Mouse (Mus musculus) adrenal gland, adult 8-10 months (tissue): ENCODE measurements at regions not wholly inside any gene's neighbourhood (a gene's known extent, or its start where the extent isn't known, plus 50 kb on each side); places are given as distances from the start of the nearest gene placed in this dataset.
A peak's percentile ranks its signal among the peaks of the same experiment; 100 is the strongest.

ENCODE experiments used
- DNase-seq: peaks from one replicate; pipeline ENCODE4 v3.0.0; 2022

DNA sequence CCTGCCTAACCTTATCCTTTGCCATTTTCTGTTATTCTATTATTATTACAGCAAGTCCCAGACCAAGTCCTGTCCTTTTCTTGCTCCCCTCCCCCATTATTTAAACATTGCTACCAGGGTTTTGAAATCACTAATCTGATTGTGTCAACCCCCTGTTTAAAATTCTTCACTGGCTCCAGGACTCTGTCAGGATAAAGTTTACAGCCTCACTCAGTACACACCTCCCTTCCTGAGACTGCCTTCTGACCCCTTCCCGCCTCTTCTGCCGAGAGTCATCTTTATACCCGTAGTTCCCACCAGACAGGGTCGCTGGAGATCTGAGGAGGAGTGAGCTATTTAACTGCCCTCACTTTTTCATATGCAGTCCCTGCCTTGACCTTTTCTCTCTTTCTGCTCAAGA, 110.3 kb upstream of the Syt6 start:
- no peak for DNase-seq

DNA sequence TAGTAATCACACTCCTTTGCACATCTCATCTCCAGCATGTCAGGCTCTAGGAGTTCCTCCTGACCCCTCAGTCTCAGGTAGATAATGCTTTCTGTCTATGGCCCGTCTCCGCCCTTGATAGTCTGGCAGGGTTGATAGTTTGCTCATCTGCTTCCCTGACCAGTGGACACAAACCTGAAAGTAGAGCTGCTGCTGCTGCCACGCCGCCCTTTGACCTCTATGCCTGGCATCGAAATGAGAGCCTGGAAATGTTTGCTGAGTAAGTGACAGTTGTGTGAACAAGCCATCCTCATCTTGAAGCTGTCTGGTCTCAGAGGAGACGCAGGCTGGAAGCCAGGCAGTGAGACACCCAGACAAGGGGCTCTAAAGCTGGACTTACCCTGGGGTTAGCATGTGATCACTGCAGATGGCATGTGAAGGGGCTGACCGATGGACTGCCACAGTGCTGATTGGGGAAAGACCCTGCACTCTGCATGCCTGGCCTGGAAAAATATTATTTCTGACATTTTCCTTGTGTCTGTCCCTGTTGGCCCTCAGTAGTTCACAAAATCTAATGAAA, 109.8 kb upstream of the Syt6 start:
- DNase-seq, result no peak

DNA sequence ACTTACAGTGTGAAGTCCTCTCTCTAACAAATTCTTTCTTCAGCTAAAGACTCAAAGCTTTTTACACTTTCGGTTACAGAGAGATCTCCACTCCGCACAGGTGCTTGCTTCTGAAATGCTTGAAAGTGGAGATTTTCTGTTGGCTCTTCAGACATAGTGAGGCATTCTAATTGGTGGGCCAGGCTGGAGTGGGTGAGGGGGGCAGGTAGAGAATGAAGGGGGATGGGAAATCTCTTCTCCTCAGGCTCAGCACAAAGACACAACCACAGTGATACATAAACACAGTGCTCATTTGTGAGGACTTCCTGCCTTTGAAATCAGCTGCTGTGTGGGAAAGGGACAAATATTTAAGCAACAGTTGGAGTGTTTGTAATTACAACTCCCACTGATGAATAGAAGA, 109.1 kb upstream of the Syt6 start:
- DNase-seq, result no peak

DNA sequence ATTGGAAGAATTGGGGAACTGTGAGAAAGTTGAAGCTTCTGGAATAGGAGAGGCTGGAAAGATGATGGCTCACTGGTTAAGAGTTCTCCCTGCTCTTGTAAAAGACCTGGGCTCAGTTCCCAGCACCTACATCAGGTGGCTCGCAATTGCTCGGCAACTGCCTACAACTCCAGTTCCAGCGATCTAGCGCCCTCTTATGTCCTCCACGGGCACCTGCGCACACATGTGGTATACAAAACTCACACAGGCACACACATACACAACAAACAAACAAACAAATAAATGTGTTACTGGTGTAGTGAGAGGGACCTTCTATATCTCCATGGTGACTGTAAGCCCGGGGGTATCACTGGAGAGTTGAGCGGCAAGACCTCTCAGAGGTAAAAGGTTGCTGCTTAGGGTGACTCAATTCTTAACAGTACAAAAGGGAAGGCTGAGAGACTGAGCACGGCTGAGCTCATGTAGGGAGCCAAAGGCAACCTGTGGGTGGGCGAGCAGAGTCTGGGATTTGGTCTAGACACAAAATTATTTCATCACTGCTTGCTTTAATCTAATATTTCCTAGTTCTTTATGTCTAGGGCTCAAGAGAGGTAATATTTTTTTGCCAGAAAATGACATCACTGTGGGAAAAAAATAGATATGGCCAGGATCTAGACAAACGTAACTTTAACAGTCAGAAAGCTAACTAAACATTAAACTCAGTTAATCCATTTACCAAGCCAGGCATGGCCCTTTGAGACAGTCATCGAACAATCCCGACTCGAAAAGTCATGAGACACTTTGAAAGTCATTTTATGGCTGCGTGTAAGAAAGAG, 104.2 kb upstream of the Syt6 start:
- no peak for DNase-seq

DNA sequence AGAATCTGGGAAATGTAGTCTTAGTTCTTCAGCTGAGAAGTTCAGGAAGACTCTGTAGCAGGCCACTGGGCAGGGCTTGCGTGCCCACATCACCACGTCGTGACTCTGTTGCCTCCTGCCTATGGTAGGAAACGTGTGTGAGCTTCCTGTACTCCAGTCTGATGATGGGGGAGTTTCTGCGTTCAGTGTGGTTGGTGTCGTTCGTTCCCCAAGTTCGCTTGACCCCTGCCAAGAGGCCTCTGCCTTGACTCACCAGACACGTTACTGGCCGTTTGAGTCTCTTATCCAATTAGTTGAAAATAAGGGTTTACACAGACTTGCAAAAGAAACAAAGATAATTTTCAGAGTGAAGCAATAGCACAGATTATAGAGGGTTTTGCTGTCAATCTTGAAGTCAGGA, 102.4 kb upstream of the Syt6 start:
- no peak for DNase-seq

DNA sequence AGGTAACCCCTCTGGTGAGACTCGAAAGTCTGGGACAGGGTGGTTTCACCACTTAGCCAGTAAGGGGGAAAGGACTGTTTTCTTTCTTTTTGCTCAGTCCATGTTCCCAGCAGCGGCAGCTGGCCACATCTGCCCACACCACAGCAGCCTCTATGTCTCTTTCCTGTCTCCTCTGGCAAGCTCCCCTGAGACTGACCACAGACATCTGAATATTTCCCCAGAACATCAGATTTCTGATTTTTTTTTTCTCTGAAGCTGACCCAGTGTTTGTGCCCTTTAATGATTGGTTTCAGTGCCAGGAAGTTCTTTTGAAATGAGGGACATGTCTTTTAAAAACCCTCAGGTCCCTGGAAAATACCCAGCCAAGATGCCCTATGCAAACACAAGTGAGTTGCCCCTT, 101.7 kb upstream of the Syt6 start:
- no peak for DNase-seq

DNA sequence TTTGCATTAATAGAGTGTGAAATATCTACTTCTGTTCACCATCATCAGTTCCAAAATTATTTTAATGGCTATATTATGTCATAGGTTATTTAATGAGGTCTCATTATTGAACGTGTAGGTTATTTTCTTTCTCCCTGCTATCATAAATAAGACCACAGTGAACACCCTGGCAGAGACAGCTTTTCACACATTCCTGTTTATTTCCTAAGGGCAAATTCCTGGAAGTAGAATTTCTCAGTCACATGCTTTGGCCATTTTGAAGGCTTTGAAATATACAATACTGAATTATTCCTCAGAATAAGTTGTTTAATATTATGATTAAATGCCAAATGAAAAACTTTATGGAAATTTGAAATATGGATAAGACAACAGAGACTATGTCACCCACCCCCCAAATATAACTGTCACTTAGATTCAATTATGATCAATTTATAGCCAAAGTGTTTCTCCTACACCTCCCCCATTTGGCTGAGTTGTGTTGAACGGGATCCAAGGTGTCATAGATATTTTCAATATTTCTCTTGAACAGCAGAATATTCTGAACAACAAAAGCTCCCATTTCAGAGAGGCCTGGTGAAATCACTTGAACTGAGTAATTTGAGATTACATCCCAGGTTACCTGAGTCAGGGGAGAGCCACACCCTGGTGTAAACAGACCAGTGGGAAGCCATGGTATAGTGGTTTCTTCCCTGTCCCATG, 95.0 kb upstream of the Syt6 start:
- DNase-seq, result no peak

DNA sequence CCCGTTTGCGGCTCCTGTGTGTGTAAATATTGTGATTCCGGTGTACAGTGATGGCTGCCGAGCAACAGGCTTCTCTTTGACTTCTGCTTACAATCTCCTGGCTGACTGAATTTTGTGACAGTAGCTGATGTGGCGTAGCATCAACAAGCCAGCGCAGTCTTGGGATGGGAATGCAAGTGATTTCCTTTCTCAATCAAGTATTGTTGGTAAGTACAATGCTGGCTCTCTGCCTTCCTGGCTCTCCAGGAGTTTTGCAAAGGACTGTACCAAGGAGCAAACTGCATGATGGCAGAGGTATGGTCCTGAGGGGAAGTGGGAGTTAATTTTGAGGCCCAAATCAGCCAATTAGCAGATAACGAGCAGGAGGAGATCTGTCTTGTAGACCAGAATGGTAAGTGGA, 94.4 kb upstream of the Syt6 start:
- DNase-seq, result no peak

DNA sequence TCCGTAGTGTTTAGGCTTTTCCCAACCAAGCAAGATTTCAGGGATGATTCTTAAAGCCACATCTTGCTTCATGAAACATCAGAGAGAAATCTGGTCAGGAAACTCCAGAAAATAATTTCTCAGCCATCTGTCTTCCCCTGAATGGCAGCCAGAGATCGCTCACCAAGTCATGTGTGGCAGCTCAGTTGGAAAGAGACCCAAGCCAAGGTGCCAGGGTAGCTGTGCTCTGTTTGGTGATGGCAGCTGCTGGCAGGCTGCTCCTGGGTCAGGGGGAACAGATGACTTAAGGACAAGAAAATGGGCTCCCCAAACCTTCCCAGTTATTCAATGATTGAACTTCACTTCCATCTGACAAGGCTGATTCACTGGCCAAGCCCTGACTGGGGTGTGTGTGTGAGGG, 91.7 kb upstream of the Syt6 start:
- DNase-seq, result no peak

DNA sequence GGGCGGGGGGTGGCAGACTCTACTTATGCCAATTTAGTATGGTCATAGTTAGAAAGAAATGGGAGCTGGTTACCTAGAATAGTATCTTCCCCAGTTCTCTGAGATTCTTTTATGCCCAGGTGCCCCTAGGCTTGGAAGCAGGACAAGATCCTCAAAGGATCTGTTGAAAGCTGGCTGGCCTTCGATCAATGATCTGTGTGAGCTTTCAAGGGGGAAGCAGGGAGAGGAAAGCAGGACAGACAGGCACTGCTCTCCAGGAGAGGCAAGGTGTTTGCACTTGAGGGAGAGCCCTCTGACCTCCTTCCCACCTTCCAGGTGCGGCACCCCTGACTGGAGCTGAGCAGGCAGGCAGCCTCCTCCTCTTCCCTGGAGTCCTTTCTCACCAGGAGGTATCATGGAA, 91.3 kb upstream of the Syt6 start:
- no peak for DNase-seq

DNA sequence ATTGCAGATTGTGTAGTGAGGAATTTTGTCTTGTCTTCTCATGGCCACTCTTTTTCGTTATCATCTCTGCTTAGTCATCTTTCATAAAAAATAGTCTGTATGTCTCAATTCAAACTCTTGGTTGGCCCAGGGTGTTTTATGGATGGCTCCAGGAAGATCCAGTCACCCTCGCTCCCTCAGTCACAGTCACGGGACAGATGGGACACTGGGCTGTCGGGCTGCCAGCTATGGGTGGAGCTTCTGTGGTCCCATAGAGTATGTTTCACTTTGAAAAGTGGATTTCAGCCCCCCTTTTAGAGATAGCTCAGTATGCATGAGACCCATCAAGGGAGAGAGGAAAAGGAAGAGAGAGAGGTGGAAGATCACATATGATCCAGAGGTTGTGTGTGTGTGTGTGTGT, 85.2 kb upstream of the Syt6 start:
- peak; percentile 14 for DNase-seq

DNA sequence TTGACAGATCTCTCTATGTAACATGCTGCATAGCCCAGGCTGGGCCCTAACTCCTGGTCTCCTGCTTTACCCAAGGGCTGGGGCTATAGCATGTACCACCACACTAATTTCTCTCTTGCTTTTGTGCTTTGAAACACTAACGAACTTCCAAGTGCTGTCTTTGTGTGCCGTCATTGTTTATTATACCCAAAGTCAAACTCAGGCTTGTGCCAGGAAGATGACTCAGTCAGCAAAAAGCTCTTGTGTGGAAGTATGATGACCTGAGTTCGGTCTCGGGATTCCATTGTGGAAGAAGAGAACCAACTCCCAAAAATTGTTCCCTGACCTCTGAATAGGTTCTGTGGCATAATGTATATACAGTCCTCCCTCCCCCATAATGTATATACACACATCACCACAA, 84.1 kb upstream of the Syt6 start:
- no peak for DNase-seq

DNA sequence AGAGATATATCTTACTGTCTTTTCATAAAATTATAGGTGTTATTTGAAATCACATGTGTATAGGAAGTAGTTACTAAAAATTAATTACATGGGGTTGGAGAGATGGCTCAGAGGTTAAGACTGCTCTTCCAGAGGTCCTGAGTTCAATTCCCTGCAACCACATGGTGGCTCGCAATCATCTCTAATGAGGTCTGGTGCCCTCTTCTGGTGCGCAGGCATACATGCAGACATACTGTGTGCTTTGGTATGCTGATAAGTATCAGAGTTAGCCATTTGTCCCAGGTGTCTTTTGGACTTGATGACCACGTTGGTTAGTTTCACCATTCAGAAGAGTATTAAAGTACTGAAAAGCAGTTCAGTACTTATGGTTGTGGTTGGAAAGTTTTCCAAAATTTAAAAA, 82.8 kb upstream of the Syt6 start:
- no peak for DNase-seq

DNA sequence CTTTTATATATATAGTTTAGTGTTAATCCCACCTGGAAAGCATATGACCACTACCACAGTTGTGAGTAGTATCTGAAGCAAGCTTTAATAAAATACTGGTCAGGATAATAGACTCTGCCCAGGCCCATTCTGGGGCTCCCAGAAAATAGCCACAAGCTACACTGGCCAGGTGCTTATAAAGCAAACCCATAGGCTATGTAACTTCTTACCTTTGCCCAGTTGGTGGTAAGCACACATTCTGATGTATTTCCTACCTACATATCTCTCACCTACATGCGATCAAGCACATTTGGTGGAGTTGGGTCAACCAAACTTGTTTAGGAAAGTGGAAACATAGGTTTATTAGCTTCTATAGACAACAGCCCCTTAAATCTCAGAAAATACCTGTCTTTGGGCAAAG, 81.4 kb upstream of the Syt6 start:
- no peak for DNase-seq

DNA sequence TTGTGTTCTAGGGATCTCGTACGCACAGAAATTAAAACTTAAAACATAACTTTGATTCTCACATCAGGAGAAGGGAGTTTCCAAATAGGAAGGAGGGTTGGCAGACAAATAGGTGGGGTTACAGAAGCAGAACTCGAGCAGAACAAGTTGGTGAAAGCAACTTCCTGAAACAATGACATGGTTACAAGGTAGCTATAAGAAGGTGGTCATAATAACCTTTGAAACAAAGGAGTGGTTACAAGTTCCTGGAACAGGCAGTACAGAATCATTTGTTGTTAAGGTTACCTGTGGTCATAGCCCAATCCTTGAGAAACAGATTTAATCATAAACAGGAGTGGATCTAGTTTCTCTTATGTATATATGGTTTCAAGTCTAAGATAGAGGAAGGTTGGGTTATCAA, 81.0 kb upstream of the Syt6 start:
- no peak for DNase-seq

DNA sequence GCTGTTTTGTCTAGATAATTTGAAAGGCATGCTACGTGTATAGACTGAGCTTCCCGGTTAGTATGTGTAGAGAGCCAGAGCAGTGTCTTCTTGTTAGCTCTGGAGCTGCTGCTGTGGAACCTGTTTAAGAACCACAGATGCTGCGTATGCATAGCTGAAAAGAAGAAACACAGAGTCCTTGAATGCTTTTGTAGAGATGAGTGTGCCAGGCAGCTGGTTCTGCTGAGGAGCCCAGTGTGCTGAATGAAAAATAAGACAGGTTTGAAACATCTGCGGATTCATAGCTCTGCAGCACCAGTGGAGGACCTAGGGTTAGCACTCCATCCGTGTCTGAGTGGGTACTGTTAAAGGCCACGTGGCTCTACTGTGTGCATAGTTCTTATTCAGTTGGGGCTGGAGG, 78.9 kb upstream of the Syt6 start:
- DNase-seq, result no peak

DNA sequence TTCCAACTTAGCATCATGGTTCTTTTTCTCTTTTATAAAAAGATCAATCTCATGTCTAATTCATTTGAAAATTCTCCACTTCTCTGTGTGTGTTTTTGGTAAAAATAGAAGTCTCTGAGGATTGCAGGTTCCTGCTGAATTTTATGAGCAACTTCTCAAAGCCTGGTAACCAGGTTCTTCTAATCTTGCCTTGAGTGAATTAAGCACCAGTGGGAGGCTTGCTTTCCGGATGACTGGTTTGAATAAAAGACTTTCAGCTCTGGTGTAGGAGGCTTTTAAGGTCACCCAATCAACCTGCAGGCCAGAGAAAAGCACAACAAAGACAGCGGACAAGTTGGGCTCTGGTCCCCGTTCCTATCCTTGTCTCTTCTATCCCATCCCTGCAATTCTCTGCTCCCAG, 78.3 kb upstream of the Syt6 start:
- no peak for DNase-seq

DNA sequence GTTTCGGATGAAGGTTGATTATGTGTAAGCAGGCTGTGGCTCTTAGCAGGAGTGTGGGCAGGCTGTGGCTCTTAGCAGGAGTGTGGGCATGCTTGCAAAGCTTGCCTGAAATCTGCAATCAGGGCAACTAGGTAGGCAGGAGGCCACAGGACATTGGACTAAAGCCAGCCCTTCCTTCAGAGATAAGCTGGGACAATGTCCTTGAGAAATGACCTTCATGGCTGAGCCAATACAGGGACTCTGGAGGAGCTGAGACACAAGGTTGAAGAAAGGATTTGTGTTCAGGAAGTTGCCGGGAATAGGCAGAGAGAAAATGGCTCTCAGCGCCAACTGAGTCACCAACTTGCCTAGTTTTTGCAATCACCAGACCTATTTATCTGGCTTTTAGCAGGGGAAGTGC, 77.3 kb upstream of the Syt6 start:
- peak; percentile 60 for DNase-seq

DNA sequence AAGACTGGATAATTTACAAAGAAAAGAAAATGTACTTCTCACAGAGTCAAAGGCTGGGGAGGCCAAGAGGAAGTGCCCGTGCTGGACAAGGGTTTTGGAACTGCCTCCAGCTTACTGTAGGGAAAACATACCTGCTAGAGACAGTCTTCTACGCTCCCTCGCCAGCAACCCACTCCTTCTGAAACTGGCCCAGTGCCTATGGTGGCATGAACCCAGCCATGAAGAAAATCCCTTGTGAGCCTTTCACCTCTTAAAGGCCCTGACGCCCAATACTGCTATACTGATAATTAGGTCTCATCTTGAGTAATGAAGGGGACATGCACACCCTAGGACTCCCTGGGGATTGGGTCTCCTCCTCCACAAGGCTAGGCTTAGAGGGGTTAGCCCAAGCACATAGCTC, 76.6 kb upstream of the Syt6 start:
- no peak for DNase-seq

DNA sequence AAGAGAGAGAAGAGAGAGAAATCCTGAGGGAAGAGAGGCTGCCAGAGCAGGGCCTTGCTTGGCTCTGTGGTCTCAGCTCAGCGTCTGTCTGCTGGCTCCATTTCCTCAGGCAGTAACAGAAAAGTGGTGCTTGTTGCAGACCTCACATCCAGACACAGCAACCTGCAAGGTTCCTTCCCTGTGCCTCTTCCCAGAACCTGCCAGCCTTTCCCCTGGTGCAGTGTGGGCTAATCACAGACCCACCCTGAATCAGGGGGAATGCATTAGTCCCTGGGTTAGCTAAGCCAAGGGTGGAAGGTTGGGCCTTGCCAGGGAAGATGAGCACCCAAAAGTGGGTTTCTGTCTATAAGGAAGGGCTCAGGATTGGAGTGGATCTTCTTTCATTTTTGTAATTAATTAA, 75.2 kb upstream of the Syt6 start:
- DNase-seq, result no peak

DNA sequence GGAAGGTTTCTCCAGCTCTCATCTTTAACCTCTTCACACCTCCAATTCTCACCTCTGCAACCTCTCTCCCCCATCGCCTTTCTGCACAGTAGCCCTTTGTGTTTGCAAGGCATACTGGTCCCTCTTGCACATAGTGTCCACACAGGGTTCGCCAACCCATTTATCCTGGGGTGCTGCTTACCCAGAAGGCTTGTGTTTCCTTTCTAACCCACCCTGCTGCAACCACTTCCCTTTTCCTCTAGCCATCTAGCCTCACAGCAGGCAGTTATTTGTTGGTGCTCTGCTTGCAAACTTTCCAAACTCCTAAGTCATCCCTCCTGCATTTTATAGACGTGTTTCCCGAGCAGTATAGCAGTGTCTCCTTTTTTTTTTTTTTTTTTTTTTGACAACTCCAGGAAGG, 74.7 kb upstream of the Syt6 start:
- DNase-seq, result no peak

DNA sequence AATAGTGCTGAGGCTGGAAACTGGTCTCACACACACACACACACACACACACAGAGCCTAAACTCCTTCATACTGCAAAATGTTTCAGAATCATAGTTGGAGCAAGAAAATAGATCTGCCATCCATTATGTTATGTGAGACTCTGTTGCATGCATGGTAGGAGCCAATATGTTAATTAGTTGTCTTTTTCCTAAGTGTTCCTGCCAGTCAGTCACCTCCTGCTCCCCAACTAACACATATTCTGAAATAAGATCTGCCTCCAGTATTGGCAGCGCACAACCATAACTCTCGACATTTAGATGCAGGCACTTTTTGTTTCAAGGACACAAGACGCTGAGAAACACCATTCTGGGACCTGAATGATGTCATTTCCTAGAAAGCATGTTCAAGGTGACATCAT, 70.9 kb upstream of the Syt6 start:
- DNase-seq, result no peak

DNA sequence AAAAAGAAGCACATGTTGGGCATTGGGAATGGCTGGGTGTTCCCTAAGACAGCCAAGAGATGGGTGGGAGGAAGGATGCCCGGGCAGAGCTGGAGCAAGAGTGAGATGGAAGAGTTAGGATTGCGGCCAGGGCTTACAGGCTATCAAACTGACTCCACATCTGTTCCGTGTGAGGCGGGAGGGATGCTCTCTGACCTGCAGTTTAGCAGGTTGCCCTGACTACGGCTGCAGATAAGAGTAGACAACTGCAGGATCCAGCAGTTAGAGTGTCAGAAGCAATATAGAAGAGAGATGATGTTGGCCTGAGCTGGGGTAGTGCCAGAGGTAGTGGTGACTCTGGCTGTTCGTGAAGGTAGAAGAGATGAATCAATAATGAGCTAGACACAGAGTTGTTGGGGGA, 61.6 kb upstream of the Syt6 start:
- DNase-seq, result no peak

DNA sequence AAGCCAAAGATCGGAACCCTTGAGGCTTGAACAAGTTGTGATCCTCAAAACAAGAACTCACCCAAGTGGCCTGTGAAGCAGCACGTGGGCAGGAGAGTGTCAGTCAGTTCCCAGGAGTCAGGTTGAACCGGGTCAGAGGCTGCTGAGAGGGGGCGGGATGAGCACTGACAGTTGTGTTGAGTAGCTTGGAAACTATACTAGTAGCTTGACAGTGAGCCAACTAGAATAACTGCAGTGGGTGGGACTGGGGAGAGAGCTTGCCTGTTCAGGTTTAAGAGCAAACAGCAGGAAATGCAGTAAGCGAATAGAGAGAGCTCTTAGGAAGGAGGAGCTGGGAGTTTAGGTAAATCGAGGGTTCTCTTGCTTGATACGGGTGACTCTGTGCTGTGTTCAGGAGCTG, 61.0 kb upstream of the Syt6 start:
- DNase-seq, result no peak
